Mouse (Mus musculus) splenic B cell, adult 2 months (primary cell): ENCODE data around the gene Gas7.
A peak's percentile ranks its signal among the peaks of the same experiment; 100 is the strongest.

Experiments used
- DNase-seq: peaks from one replicate; pipeline ENCODE4 v3.0.0-alpha.2; 2011; ENCODE audit warnings: low read depth, low spot score
- H3K27me3 ChIP-seq: 2 replicates; pipeline ENCODE4 v1.6.1; 2012; ENCODE audit warnings: mild to moderate bottlenecking, low read length, moderate library complexity, mixed read lengths; ENCODE audit not compliant: control insufficient read depth, poor library complexity, insufficient read depth, severe bottlenecking
- H3K36me3 ChIP-seq: 2 replicates; pipeline ENCODE4 v1.6.1; 2012; ENCODE audit warnings: mild to moderate bottlenecking, low read length, moderate library complexity, mixed read lengths; ENCODE audit not compliant: control insufficient read depth, poor library complexity, insufficient read depth, severe bottlenecking

Gas7 gene

DNA sequence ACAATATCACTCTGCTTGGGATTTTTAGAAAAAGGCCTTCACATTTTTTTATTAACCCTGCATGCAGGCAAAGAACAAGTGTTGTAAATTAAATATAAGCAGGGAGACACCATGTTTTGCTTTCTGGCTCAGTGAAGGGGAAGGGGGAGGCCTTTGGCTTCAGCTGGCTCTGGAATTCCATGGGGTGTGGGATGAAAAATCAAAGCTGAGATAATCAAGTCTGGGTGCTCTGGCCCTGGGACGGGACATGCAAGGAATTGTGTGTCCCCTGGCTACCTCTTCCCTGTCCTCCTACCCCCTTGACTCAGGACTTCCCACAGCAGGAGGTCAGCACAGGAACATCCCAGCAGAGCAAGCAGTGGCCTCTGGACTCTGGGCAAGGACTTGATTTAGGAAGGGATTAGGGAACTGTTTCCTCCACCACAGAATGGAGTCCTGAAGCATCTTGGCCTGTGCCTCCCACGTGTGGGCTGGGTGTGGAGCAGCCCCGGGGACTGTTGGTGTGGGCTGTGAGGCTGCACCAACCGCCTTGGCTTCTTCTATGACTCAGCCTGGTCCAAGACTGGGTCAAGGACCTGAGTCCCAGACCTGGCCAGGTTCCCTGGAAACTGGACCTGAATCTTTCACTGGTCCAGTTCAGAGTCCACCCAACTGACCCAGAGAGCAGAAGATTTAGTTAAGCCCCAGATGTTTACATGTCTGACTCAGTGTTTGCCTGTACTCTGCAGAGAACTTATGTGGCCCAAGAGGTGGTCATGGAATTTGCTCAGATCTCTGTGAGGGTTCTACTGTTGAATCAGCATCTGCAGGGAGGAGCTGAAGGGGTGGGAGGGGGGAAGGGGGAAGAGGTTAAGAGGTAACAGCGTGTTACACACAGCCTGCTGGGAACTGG lies 60.0 kb downstream of the Gas7 start:
- DNase-seq = no peak
- no peaks in the 10 kb centered on the region for H3K27me3 ChIP-seq

DNA sequence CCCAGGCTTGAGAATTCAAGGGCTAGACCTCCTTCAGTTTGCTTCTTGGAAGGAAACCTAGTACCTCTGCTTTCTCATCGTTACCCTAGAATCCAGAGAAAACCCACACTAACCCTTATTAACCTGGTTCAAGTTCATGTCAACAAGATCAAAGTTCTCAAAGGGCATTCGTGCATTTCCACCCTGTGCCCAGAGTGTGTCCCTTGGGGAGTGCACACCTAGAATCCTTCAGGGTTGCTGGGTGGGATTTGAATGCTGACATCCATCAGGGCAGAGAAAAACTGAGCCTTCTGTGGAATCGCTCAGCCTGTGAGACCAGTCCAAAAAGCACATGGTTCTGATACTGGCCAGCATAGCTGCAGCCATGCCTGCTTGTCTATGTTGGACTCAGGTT lies 60.7 kb downstream of the Gas7 start:
- H3K27me3 ChIP-seq = no peaks in the 10 kb centered on the region
- no peaks in the 10 kb centered on the region for H3K36me3 ChIP-seq
- DNase-seq = no peak

More for the DNA sequence above, 60.0 kb downstream of the Gas7 start:
- H3K36me3 ChIP-seq = no peaks in the 10 kb centered on the region

DNA sequence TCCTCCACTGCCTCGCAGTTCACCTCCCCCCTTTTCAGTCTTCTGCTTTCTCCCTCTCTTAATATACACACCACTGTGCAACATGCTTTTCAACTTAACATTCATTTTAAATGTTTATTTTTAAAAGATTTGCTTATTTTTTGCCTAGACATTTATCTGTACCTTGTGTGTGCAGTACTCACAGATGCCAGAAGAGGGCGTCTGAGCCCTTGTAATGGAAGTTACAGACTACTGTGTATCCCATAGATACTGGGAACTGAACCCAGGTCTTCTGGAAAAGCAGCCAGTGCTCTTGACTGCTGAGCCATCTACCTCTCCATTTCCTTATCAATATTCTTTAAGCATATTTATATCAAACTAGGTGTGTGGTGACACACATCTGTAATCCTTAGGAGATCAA lies 62.5 kb downstream of the Gas7 start:
- Histone ChIP-seq H3K27me3 (no peaks in the 10 kb centered on the region), H3K36me3 (no peaks in the 10 kb centered on the region)
- peak; percentile 11 for DNase-seq

DNA sequence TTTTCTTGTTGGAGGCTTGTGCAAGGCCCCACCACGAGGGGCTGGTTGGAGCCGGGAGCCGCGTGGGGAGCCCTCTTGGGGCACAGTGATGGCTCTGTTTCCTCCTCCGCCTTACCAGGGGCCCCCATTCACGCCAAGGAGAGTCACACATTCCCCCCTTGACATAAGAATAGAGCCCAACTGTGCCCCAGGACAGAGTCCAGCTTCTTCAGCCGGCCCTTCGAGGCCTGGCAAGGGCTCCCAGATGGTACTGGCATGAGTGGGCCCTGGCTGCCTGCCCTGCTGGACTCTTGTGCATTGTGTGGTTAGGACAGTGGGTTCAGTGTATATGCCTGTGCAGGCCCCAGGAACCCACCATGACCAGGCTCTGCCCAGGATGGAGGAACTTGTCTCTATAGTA lies 63.7 kb downstream of the Gas7 start:
- H3K27me3 ChIP-seq = no peaks in the 10 kb centered on the region
- DNase-seq = no peak

DNA sequence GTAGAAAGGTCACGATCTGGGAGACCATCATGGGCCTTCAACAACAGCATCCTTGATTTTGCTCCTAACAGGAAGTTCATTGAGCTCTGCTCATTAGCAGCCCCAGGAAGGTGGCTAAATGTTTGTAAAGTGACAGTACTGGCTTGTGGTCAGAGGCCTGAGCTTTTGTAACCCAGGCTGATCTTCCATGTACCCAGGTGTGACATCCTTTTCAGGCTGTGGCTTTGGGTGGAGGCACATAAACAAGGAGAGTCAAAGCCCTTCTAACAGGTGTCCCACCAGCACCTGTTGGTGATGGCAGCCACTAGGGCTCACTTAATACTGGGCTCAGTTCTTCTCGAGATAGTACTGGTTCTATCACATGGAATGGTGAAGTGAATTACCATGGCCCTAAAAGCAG lies 67.4 kb downstream of the Gas7 start:
- no peaks in the 10 kb centered on the region for H3K36me3 ChIP-seq
- no peaks in the 10 kb centered on the region for H3K27me3 ChIP-seq
- no peak for DNase-seq

More for the DNA sequence above, 63.7 kb downstream of the Gas7 start:
- H3K36me3 ChIP-seq = no peaks in the 10 kb centered on the region

DNA sequence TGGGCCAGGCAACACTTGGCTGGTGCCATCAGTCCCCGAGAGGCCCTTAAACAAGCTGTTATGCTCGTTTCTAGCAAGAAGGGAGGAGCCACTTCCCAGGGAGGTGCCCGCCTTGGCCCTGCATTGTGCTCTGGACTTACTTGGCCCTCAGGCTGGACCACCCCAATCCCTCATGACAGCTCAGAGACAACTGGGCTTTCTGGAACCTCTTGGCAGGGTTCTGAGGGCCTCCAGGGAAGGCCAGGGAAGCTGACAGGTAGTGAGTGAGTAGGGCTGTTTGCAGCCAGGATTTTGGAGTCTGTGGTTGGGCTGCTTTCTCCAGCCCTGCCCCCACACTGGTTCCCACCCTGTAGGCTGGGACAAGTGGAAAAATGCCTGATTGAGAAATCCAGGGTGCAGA lies 68.6 kb downstream of the Gas7 start:
- Histone ChIP-seq H3K27me3 (no peaks in the 10 kb centered on the region), H3K36me3 (no peaks in the 10 kb centered on the region)
- DNase-seq = no peak

DNA sequence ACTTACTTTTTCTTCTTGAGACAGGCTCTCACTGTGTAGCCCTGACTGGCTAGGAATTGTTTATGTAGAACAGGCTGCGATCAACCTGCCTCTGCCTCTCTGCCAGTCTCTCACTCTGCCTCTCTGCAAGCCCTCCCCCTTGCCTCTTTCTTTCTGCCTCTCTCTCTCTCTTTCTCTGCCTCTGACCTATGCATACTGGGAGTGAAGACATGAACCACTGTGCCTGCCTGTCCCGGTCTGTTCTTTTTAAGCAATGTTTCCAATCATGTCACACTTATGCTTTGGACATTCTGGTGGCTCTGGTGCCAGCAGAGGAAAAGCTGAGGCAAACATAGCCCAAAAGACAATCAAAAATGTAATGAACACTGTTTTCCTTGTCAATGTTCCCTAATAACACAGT lies 69.5 kb downstream of the Gas7 start:
- Histone ChIP-seq H3K27me3 (no peaks in the 10 kb centered on the region), H3K36me3 (no peaks in the 10 kb centered on the region)
- DNase-seq = no peak

DNA sequence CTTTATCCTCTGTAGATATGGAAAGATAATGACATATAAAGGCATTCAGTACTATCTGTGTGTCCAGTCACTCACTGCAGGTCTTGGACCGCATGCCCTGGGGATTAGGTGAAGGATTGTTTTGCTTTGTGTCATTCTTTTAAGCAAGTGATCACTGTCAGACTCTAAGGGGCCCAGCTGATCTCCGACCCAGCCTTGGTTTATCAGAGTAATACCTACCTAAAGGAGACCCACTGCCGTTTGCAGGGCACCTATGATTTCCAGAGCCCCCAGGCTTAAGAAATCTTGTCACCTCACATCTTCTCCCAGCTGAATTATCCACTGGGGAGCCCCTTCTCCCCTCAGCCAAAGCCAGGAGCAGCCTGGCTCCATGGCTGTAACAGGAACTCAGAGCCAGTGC lies 70.6 kb downstream of the Gas7 start:
- DNase-seq = no peak
- no peaks in the 10 kb centered on the region for H3K27me3 ChIP-seq
- H3K36me3 ChIP-seq = no peaks in the 10 kb centered on the region

DNA sequence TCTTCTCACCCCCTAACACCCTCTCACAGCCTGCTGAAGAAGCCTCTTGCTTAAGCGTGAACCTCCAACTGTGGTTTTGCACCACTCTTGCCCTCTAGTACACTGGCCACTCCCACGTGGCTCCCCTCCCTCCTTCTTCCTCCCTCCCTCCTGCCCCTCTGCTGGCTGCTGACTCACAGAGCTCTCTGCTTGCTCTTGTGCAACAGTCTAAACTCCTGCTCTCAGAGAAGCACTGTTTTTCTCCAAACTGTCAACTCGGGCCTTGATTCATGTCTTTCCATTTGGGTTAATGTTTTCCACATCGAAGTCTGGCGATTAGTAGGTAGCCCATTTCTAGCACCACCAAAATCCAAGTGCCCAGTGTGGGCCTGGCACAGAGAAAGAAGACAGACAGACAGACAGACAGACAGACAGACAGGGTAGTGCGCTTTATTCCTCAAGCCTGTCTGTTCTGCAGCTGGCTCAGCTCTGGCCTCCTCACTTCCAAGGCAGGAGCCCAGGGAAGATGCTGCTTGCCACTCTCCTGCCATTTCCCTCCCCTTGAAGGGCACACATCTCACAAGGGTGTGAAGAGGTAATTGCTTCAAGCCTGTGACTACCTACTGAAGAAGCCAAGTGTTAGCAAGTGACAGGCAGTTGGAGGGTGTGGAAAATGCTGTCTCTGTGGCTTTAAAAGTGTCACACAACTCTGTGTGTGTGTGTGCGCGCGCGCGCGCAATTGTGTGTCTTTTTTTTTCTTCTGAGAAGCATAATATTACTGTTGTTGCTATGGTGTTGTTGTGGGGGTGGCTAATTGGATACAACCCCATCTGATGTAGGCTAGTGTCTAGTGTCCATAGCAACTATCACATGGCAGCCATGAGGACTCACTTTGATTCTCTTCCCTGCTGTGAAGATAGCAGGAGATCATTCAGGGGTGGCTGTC lies 71.6 kb downstream of the Gas7 start:
- no peaks in the 10 kb centered on the region for H3K36me3 ChIP-seq
- no peak for DNase-seq
- no peaks in the 10 kb centered on the region for H3K27me3 ChIP-seq

DNA sequence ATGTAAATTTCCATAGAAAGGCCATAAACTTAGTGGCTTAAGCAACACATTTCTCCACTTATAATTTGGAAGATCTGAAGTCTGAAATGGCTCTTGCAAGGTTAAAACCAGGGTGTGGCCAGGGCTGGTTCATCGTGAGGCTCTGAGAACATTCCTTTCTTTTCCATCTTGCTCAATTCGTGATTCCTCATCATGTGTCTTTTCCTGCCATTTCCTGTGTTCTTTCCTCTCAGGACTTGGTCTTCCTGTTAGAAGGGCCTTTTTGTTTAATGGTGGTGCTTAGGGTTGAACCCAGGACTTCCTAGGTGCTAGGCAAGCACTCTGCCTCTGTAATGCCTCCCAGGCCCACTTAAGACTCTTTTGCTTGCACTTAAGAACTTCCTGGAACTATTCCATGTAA lies 76.0 kb downstream of the Gas7 start:
- Histone ChIP-seq H3K27me3 (no peaks in the 10 kb centered on the region), H3K36me3 (no peaks in the 10 kb centered on the region)
- DNase-seq = no peak

DNA sequence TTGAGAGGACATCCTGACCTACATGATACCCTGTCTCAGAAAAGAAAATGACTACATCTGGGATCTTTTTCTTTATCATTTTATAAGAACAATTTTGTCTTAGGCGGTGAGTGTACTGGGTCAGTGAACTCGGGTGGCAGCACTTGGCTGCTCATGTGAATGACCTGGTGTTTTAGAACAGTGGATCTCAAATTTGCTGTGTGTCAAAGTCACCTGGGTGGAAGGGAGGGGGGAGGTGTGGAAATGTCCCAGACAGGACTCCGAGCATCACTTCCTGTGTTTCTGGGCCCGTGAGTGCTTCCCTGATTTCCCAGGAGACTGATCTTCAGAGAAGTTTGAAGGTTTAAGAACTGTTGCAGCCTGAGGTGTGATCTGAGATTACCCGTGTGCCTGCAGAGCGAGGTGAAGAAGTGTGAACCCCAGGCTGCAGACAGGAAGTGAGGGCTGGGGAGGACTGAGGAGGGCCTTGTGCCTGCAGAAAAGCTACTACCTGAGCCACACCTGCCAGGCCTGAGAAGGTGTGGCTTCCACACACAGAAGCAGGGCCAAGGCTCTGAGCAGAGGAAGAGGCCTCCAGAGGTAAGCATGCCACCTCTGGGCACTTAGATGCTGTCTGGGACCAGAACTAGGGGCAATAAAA lies 76.8 kb downstream of the Gas7 start:
- no peaks in the 10 kb centered on the region for H3K27me3 ChIP-seq
- DNase-seq = peak; percentile 36
- H3K36me3 ChIP-seq = no peaks in the 10 kb centered on the region

DNA sequence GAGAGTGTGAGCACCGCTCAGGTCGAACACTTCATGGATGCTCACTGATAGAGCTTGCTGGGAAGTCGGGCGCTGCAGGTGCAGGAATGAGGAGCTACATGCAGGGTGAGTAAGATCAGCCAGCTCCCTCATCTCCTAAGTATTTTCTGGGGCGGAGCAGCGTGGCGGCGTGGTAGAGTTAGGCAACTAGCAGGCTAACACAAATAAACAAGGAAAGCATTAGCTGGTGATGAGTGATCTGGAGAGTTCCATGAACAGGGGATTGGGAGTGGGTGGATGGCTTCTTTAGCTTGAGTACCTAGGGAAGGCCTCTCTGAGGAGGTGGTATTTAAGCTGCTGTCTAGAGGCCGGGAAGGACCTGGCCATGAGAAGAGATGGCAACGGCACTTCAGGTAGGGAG lies 77.5 kb downstream of the Gas7 start:
- H3K36me3 ChIP-seq = no peaks in the 10 kb centered on the region
- H3K27me3 ChIP-seq = no peaks in the 10 kb centered on the region
- no peak for DNase-seq

DNA sequence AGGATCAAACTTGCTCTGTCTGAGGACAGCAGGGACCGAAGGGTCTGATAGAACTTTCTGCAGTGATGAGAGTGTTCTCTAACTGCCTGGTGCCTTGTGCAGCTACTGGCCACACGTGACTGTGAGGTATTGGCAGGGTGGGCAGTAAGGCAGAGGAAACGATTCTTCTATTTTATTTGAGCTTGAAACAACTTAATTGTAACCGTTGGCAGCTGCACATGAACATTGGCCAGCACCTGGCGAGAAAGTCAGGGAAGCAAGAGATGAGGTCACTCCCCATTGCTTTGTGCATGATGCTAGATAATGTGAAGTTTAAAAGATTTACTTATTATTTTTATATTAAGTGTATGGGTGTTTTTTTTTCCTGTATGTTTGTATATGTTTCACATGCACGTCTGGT lies 77.9 kb downstream of the Gas7 start:
- DNase-seq = no peak
- H3K27me3 ChIP-seq = no peaks in the 10 kb centered on the region
- no peaks in the 10 kb centered on the region for H3K36me3 ChIP-seq

DNA sequence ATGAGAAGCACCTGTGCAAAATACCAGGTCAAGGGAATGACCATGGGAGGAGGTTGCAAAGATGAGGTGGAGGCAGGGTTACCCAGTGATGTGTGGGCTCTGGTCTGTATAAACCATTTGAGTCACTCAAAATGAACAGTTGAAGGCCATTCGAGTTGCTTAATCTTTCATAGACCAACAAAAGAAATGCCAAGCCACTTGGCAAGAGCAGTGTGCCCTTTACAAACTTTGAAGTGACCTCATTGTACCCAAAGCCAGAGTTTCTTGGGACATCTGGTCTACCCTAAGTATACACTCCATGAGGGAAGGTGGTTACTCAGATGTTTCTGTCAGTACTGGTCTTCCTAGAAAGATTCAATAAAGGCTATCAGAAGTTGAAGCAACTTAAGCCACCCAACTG lies 80.5 kb downstream of the Gas7 start:
- Histone ChIP-seq H3K36me3 (no peaks in the 10 kb centered on the region), H3K27me3 (no peaks in the 10 kb centered on the region)
- no peak for DNase-seq

DNA sequence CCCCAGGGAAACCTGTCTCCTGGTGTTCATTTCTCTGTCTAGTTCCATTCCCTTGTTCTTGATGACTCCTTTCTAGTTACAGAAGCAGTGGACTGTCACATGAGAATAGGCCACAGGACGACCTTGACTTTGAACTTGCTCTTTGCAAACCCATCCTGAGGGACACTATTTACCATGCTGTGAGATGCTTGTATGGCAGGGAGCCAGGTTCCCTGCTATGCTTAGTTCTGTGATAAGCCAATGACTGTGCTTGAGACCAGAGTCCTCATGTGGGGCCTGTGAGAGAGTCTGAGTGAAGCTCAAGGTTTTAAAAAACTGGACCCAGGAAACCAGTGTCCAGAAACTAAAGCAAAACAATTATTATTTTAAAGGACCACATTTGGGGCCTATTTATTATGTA lies 81.2 kb downstream of the Gas7 start:
- Histone ChIP-seq H3K27me3 (no peaks in the 10 kb centered on the region), H3K36me3 (no peaks in the 10 kb centered on the region)
- no peak for DNase-seq
